Mouse (Mus musculus): ENCODE measurements around the gene Neurog2.
A peak's percentile ranks its signal among the peaks of the same experiment; 100 is the strongest.

Neurog2 gene

DNA sequence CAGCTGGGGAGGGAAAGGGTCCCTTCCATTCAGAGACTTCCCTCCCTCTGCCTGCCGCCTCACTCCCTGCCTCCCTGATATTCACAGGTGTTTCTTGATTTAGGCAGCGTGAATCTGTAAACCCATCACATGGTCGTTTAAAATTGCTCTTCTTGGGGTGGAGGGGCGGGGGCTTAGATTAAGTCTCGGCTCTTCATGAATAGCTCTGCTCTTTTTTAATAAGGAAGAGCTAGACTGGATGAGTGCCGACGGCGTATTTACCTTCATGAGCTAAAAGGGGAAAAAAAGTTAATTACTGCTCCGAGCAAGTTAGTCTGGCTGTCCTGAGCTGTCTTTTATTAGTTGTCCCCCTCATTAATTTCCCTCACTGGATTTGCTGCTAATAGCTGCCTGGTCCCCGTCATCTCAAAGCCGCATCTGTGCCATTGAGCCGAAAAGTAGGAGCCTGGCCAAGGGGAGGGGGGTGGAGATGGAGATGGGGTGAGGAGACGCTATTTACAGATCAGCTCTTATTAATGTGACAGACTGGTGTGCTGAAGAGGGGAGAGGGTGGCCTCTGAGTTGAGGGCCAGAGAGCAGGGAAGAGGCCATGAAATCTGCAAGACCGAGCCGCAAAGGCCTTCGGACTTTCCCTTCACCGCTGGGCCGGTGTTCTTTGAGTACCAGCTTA lies 13.4 kb downstream of the Neurog2 start:
- DNase-seq = no peak

DNA sequence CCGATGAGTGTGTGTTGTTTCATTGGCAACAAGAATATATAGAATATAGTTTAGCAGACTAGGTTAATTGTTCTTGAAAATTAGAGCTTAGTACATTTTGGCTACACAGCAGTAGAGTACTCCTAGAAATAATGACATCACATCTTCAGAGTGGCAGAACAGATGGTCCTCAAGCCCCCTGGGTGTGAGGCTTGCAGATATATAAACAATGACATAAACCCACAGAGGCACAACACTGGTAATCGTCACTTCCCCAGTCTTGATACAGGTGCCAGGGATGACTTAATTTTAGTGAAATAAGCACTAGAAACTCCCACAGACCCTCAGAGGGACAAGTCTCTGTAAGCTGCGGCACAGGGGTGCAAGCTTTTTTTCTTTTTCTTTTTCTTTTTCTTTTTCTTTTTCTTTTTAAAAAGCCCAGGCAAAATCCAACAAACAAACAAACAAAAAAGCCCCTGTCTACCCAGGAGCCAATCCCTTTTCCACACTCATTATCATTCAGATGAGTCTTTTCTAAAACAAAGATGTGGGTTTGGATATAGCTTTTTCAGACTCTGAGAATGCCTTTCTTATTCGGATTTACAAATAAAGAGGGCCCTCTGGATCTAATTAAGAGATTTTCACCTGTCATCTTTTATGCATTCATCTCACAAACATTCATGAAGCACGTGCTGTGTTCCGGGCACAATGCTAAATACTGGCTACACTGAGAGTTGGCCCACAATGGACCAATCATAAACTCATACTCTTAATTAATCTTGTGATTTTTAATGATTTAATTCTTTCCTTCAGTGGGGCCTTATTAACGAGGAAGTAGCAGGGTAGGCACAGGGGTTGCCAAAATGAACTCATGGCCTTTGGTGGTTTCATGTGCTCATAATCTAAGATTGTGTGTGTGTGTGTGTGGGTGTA lies 19.1 kb downstream of the Neurog2 start:
- no peak for DNase-seq

DNA sequence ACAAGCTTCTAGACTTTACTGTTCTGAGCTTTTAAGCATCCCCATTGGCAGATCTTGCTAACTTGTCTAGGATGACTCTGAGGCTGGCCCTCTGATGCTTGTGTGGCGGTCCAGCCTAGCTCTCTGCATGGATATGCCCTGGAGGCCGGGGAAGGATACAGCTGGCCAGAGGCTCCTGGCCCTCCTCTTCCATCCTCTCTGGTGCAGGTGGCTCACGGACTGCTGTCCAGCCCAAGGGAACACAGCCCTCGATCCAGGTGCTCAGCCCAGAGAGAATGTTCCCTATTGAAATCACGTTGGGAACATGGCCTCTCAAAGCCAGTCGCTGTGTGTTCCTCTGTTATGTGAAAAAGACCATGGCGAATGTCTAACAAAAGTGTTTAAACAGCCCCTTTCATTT lies 27.8 kb downstream of the Neurog2 start:
- no peak for DNase-seq

GRCm38 (mm10) chr3:127661646-127662531 lies 29.0 kb downstream of the Neurog2 start:
- DNase-seq = no peak

DNA sequence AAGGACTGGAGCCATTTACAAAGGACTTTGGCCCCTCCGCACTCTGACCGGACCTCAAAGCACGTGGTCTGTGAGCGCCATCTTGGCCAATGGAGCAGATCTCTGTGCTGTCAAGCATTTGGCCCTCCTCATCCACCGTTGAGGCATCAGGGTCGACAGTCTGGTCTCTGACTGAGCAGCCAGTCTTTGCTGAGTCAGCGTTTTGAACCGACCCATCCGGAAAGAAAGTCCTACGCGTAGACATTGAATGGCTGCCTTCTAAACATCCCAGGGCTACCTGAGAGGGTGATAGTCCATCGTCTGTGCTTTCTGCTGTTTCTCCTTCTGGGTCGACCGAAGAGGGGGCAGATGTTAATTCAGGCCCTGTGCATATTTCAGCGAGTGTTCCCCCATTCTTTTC lies 46.8 kb downstream of the Neurog2 start:
- DNase-seq = peak; percentile 12 to 28

All from kidney, adult 8-10 months (tissue).